Mouse (Mus musculus): ENCODE measurements around the gene Syne2. TPM values are rescaled to one million over a fixed set of nuclear protein-coding genes. Genes with fewer than 3 reads are reported as not detected.

The Syne2 gene
- total RNA-seq, 2 experiments from 2014 or later: 21.6 to 22.7 TPM

- no peak for DNase-seq (ENCODE audit: low spot score in 2 of 2)
- intact Hi-C loops (cut with DNase I): no loop called here
Observed at GRCm38 (mm10) chr12:75856096-75856868, 38.3 kb downstream of the Syne2 start.

- no peak for DNase-seq (ENCODE audit: low spot score in 2 of 2)
- intact Hi-C loops (cut with DNase I): no loop called here
Observed at GRCm38 (mm10) chr12:75859936-75860335, 42.0 kb downstream of the Syne2 start.

GRCm38 (mm10) chr12:75860843-75861242, 42.9 kb downstream of the Syne2 start:
- DNase-seq (ENCODE audit: low spot score in 2 of 2): no peak
- intact Hi-C loops (cut with DNase I): no loop called here

GRCm38 (mm10) chr12:75865166-75865565, 47.2 kb downstream of the Syne2 start:
- intact Hi-C loops (cut with DNase I): no loop called here
- no peak for DNase-seq (ENCODE audit: low spot score in 2 of 2)

GRCm38 (mm10) chr12:75866419-75867373, 48.8 kb downstream of the Syne2 start:
- intact Hi-C loops (cut with DNase I): no loop called here

GRCm38 (mm10) chr12:75873546-75874235, 55.8 kb downstream of the Syne2 start:
- DNase-seq (ENCODE audit: low spot score in 2 of 2): no peak
- intact Hi-C loops (cut with DNase I): loop anchor here (5.0 kb wide), 1 partner anchor 56 kb away; the partner anchor contains the start of gene Syne2

More at GRCm38 (mm10) chr12:75866419-75867373, 48.8 kb downstream of the Syne2 start:
- no peak for DNase-seq (ENCODE audit: low spot score in 2 of 2)

GRCm38 (mm10) chr12:75874287-75874994, 56.5 kb downstream of the Syne2 start:
- DNase-seq (ENCODE audit: low spot score in 2 of 2): no peak
- intact Hi-C loops (cut with DNase I): loop anchor here (5.0 kb wide), 1 partner anchor 57 kb away; the partner anchor contains the start of gene Syne2

GRCm38 (mm10) chr12:75879636-75880317, 61.8 kb downstream of the Syne2 start:
- intact Hi-C loops (cut with DNase I): no loop called here
- DNase-seq (ENCODE audit: low spot score in 2 of 2): peak in 1 of 2 experiments; percentile 10

- intact Hi-C loops (cut with DNase I): no loop called here
- DNase-seq (ENCODE audit: low spot score in 2 of 2): no peak
Observed at GRCm38 (mm10) chr12:75881554-75881953, 63.6 kb downstream of the Syne2 start.

- intact Hi-C loops (cut with DNase I): no loop called here
- DNase-seq (ENCODE audit: low spot score in 2 of 2): no peak
Observed at GRCm38 (mm10) chr12:75886161-75886560, 68.2 kb downstream of the Syne2 start.

- intact Hi-C loops (cut with DNase I): no loop called here
- no peak for DNase-seq (ENCODE audit: low spot score in 2 of 2)
Observed at GRCm38 (mm10) chr12:75886946-75887345, 69.0 kb downstream of the Syne2 start.

- intact Hi-C loops (cut with DNase I): no loop called here
- DNase-seq (ENCODE audit: low spot score in 2 of 2): no peak
Observed at GRCm38 (mm10) chr12:75888721-75889120, 70.8 kb downstream of the Syne2 start.

GRCm38 (mm10) chr12:75891206-75891605, 73.3 kb downstream of the Syne2 start:
- no peak for DNase-seq (ENCODE audit: low spot score in 2 of 2)
- intact Hi-C loops (cut with DNase I): no loop called here

GRCm38 (mm10) chr12:75893392-75893791, 75.5 kb downstream of the Syne2 start:
- intact Hi-C loops (cut with DNase I): no loop called here

GRCm38 (mm10) chr12:75894316-75894997, 76.5 kb downstream of the Syne2 start:
- DNase-seq (ENCODE audit: low spot score in 2 of 2): no peak
- intact Hi-C loops (cut with DNase I): no loop called here

More at GRCm38 (mm10) chr12:75893392-75893791, 75.5 kb downstream of the Syne2 start:
- no peak for DNase-seq (ENCODE audit: low spot score in 2 of 2)

GRCm38 (mm10) chr12:75894998-75895331, 77.0 kb downstream of the Syne2 start:
- intact Hi-C loops (cut with DNase I): no loop called here

GRCm38 (mm10) chr12:75897793-75898192, 79.9 kb downstream of the Syne2 start:
- DNase-seq (ENCODE audit: low spot score in 2 of 2): no peak
- intact Hi-C loops (cut with DNase I): no loop called here

More at GRCm38 (mm10) chr12:75894998-75895331, 77.0 kb downstream of the Syne2 start:
- DNase-seq (ENCODE audit: low spot score in 2 of 2): no peak

GRCm38 (mm10) chr12:75901721-75902120, 83.8 kb downstream of the Syne2 start:
- no peak for DNase-seq (ENCODE audit: low spot score in 2 of 2)
- intact Hi-C loops (cut with DNase I): no loop called here

Measured in left cerebral cortex, postnatal 14 days (tissue).